Mouse (Mus musculus) retina, adult 2 months (tissue): Measurements from ENCODE around the gene Sf3b4.
"Not testable (repeated sequence)": the region's sequence is repeated elsewhere in the genome, so short reads cannot be mapped to it uniquely, and the experiment has no call there.

ENCODE experiments used
- DNase-seq: peaks from one replicate; pipeline ENCODE4 v3.0.0-alpha.2; 2012; ENCODE audit warnings: low read depth, low spot score

Sf3b4 gene

DNA sequence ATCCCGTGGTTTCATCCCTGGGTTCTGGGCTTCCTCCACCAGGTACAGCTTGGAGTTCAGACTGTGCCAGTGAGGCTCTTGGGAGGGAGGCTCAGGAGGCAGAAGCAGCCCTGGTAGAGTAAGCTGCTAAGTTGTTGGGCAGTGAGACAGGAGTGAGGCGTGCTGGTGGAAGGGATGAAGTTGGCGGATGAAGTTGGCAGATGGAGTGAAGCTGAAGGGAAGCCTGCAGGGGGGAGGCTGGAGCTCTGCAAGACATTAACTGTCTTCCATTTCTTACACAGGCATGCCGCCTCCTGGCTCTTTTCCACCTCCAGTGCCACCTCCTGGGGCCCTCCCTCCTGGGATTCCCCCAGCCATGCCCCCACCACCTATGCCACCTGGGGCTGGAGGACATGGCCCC lies 1.9 kb downstream of the Sf3b4 start:
- not testable (repeated sequence) for DNase-seq

DNA sequence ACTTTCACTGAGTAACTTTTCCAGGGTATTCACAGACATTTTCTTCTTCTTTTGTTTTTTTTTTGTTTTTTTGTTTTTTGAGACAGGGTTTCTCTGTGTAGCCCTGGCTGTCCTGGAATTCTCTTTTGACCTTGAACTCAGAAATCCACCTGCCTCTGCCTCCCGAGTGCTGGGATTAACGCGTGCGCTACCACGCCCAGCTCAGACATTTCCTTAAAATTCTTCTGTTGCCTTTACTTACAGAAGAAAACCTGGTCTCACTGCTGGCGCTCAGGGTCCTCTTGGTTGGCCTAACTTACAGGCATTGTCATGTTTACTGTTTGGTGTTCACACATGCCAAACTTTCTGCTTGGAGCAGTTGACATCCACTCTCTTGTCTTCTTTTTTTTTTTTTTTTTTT lies 3.1 kb downstream of the Sf3b4 start:
- DNase-seq: no peak

DNA sequence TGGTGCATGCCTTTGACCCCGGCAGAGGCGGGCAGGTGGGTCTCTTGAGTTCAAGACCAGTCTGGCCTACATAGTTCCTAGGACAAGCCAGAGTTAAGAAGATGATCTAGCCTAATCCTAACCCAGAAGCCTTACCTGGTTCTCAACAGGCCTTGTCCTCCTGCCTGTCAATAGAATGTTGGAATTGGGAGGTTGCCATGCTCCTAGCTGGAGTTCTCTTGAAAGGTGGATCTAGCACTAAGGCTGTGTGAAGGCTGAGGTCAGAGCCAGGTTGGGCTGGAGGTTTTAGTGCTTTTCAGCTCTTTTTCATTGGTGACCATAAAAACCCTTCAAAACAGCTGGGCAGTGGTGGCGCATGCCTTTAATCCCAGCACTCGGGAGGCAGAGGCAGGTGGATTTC lies 6.3 kb downstream of the Sf3b4 start:
- DNase-seq: no peak

DNA sequence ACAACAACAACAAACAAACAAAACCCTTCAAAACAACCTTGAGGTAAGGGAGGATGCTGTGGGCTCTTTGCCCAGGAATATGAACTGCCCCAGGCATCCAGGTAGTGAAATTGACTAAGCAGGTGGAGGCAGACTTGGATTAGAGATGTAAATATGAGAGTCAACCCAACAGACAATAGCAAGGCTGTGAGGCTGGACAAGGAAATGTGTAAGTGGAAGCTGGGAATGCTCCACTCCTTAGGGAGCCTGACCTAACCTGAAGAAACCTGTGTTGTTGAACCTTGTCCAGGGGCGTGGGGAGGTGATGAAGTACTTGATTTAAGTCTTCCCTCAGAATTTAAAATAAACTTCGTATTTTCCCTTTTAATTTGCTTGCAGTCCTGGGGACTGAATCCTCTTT lies 6.8 kb downstream of the Sf3b4 start:
- no peak for DNase-seq

DNA sequence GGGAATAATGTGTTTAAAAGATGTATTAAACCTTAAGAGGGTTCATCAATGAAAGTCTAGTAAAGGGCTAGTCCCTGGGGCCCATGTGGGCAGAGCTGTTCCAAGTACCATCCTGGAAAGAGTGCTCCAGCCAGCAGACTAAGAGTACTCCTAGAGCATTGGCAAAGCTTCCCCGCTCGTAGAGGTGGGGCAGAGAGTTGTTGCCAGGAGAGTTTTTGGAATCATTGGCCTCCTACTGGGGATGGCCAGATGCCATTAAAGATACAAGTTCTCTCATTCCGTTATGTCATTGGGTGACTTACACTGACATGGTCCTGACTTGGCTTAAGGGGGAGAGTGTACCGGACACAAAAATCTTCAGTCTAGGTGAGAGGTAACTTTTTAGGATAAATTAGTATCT lies 7.4 kb downstream of the Sf3b4 start:
- DNase-seq: no peak

DNA sequence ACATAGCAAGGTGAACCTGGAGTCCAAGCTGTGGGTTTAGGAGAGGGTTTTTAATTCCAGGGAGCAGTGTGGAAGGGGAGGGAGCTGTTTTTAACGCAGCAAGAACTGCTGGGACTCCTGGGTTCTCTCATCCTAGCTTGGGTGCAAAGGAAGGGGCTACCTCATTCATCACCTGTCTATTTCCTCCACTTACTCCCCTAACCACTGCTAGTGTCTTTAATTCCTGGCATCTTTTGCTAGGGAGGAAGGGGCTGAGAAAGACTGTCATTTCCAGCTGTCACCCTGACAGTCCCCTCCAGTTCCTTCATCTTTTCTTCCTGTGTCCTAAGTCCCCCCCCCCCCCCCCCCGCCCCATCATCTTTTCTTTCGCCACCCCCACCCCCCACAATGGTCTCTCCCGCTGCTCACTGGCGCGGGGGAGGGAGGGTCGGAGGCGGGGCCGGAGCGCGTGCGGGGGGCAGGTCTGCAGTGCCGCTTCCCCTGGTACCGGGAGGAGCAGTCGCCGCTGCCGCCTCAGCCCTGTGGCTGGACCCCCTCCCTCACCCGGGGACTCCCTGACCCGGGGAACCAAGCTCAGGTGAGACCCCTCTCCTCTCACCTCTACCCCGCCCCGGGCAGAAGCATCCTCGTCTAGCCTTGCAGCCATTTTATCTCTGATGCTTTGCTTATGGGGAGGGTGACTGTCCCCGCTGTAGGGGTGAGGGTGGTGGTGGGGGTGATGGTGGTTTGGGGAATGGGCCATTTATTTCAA lies 8.8 kb downstream of the Sf3b4 start, which contains the start of gene Sv2a:
Gene Sv2a (plus strand): TSS at position 425 of the 751 bp plus-strand sequence.
- peak; percentile 56 for DNase-seq

DNA sequence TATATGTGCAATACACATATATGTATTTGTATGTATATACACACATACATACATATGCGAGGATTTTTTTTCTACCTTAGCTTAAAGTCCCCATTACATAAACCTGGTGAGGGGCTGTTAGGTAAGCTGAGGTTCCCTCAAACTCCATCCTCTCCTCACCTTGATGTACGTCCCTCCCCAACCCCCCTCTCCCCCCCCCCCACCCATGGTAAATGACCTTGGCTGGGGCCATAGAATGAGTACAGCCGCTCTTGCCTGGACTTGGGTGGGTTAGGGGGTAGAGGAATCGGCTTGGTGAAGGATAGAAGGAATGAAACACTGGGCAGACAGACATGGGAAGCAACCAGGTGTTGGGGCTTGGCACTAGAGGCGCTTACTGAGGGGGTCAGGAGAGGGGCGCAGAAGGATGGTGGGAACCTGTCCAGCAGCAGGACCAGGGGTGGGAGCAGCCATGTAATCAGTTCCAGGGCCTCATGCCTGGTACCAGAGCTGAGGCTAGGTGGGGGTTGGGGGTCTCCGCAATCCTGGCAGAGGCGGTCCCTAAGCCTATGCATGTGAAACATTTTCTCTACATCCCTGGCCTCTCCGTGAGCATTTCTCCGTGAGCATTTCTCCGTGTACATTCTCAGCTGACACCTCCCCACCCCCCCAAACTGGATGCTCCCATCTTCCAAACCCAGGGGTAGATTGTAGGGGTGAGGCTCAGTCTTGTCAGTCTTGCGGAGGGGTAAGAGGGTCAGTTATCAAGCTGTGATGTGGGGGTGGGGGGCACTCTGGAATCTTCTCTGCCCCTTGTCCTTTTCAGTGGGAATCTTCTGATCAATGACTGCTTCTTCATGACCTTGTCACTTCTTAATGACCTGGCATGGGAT lies 9.6 kb downstream of the Sf3b4 start:
- DNase-seq: no peak

DNA sequence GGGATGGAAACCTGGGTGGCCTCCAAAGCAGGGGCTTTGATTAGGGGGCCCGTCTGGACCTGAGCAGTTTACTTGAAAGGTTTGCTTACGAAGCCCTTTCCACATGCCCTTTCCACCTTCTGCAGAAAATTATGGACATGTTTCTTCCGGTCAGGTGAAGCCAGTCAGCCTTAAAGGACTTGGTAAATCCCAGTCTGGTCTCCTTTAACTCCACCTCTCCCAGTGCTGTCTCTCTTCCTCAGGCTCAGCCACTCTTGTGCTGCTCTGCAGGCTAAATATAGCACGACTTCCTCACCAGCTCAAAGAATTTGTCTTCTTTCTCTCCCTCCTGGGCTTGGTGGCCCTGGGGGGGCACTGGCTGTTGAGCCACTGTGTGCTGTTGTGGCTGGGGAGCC lies 10.2 kb downstream of the Sf3b4 start:
- DNase-seq: no peak

DNA sequence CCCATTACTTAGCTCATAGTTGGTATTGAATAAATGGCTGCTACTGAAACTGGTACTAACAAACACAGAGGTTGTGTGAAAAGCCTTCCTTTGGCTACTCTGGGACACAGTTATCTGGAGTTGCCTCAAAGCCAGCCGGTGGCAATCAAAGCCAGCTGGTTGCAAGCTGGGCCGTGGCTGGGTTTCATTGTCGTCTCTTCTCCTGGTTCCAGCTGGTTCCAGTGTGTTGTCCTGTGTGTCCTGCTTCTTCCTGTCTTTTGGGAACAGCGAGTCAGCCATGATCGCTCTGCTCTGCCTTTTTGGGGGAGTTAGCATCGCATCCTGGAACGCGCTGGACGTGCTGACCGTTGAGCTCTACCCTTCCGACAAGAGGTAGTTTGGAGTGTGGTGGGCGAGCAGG lies 20.8 kb downstream of the Sf3b4 start:
- DNase-seq: no peak

DNA sequence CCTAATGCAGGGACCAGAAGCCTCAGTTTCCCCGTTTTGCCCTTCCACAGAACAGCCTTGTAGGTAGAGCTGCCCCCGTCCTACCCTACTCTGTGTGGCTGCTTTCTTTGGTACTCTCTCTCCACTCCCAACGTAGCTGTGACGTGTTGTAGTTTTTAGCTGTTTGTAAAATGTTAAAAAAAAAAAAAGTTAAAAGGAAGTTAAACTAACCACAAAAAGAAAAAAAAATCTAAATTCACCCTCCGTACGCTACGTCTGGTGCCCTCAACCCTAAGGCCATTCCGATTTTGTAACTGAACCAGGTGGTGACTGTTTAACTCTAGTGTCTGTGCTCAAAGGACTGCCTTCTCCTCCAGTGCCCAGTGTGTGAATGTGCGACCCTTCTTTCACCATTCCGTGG lies 22.8 kb downstream of the Sf3b4 start:
- no peak for DNase-seq

DNA sequence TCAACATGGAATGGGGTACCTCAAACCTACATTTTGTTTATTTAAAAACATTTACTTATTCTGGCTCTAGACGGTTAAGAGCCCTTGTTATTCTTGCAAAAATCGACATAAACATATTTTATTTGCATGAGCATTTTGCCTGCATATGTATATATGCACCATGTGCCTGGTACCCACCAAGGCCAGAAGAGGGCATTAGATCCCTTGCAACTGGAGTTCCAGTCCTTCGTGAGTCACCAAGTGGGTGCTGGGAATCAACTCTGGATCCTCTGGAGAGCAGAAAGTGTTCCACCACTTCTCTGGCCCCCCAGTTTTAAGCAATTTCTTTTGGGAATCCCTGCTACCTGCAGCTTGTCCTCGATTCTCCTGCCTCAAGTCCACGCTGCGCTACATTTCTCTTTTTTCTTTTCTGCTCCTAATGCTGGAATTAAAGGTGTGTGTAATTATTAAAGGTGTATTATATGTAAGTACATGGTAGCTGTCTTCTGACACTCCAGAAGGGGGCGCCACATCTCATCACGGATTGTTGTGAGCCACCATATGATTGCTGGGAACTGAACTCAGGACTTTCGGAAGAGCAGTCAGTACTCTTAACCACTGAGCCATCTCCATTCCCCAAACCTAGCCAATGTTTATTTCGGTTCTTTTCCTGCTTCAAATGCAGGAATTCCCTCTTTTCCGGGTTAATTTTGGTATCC lies 23.6 kb downstream of the Sf3b4 start:
- no peak for DNase-seq

DNA sequence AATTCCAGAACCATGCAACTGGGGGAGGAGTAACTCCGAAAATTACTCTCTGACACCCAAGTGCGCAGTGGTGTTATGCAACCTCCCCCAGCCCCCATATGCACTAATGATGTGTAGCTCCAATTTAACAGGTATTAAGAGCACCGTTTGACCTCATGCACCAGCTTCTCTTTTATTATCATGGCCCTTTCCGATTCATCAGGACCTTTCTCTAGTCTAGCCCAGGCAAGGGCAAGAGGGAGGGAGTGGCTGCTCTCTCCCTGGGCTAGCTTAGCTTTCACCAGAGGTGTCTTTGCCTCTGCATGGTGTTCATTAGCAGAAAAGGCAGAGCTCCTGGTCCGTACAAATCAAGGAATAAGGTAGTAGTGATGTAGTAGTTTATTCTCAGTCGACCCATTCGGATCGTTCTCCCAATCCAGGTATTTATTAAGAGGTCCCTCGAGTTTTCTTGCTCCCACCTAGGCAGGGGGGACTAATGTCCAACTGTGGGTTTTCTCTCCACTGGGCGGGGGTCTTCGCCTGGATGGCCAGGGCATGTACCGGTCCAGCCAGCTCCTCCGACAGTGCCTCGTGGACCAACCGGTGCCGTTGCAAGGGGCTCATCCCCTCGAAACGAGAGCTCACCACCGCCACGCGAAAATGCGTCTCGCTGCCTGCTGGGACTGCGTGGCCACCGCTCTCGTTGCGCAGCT lies 24.5 kb downstream of the Sf3b4 start:
- DNase-seq: no peak

DNA sequence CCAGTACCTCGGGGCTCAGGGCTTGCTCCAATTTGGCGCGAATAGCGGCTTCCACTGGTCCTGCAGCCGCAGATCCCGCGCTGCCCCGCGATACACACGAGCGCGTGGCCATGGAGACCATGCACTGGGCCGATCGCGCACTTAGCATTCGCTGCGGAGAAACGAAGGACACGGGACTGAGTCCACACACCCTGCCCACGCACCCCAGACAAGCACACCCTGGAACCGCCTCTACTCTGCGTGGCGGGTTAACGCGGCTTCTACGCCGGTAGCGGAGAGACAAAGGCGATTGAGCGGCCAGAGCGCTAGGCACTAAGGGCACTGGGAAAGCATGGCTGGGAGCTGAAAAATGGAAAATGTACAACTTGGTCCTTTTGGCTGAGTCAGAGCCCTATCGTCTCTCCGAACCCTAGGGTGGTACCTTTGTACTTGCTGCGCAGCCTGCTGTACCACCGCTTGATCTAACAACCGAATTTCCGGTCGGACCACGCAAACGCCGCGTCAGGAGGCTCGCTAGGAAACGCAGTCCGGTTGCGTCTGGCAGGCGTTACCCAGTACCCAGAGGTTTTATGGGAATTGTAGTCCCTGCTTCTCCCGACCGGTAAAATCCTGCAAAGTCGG lies 25.1 kb downstream of the Sf3b4 start:
- DNase-seq: no peak

DNA sequence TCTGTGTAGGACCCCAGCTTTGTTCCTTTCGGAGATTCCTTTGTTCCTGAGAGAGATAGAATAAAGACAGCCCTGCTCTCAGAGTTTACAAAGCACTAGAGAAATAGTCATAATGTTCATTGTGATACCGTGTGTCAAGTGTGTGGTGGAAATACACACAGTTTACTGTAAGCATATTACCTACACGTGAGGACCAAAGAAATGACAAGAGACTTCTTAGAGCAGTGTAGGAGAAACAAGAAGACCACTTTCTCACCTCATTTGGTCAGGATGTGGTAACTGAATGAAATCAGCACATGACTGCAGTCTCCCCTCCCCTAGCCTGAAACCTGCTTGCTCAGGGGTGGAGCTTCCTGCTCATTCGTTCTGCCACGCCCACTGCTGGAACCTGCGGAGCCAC lies 26.0 kb downstream of the Sf3b4 start:
- DNase-seq: no peak

DNA sequence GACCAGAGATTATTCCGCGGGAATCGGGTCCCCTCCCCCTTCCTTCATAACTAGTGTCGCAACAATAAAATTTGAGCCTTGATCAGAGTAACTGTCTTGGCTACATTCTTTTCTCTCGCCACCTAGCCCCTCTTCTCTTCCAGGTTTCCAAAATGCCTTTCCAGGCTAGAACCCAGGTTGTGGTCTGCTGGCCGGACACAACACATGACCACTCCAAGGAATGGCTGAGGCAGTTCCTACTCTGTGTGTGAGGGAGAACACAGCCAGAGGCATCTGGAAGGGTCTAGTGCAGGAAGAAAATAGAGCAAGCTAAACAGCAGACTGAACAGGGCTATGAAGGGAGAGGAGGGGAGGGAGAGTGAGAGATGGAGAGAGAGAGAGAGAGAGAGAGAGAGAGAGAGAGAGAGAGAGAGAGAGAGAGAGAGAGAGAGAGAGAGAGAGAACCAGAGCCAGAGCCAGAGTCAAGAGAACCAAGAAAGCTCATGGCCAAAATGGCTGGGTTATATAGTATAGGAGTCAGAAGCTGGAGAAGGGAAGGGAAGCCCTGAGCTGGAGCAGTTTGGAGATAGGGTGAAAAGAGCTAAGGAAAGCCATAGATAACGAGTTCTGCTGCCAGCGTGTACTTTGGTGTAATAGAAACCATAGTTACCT lies 26.6 kb downstream of the Sf3b4 start:
- DNase-seq: not testable (repeated sequence)

DNA sequence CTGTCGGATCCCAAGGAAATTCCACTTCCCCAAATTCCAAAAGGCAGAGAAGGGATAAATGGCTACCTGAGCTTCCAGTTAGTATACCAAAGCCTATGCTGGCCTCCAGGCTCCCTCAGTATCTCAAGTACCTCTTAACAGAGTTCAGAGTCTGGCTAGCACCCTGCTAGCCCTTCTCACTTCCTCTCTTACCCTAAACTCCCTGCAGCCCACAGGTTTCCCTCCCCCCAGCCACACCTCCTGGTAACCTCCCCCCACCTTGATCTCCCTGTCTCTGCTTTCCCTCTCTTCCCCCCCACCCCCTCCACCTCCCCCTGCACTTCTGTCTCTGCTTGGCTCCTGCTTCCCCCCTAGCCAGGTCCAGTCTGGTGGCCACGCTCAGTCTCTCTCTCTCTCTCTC lies 27.6 kb downstream of the Sf3b4 start:
- no peak for DNase-seq

DNA sequence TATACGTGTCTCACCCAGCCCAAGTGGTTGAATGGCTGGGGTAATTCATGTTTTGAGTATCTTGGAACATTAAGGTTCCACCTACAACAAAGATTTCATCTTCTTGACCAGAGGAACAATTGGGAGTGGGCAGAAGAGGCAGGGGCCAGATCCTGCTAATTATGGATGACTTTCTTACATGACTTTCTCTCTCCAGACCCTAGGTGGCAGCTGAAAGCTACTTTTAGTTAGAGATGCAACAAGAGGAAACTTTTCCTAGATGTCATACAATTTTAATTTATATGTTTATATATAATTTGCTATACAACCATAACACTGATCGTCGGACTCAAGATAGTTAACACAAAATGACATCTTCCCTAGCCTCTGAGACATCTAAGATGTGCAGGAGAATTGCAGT lies 35.7 kb downstream of the Sf3b4 start:
- DNase-seq: no peak

DNA sequence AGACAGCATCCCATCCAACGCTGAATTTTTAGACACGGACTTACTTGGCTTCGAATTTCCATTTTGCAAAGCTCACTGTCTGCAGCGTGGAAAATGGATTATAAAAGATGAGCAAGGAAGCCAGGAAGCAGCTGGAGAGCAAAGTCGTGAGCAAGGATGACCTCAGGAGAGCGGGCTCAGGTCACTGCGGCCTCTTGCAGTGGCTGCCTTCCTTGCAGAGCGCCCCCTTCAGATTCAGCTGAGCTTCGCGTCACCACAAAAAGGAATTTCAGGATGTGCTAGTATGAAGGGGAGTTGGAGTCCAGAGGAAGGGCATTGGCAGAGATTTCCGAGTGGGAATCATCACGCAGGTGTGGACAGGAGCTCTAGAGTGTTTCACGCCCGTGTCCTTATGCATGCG lies 37.1 kb downstream of the Sf3b4 start:
- no peak for DNase-seq

DNA sequence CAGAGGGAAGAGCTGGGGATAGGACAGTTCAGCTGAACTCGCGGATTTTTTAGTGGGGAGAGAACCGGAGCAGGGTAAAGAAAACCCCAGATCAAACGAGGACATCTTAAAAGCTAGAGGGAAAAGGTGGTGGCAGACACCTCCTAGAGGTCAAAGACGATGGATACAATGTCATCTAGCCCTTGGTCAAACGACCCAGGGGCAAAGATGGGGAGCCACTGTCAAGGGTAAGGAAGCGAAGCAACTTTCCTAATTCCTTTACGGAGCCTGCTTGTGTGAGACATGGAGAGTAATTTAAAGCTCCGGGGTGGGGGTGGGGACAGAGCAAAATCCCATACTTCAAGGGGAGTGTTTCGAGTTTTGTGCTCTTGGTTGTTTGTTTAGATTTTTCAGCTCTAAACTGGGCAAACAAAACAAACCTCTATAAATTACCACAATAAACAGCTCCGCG lies 47.1 kb downstream of the Sf3b4 start:
- no peak for DNase-seq

DNA sequence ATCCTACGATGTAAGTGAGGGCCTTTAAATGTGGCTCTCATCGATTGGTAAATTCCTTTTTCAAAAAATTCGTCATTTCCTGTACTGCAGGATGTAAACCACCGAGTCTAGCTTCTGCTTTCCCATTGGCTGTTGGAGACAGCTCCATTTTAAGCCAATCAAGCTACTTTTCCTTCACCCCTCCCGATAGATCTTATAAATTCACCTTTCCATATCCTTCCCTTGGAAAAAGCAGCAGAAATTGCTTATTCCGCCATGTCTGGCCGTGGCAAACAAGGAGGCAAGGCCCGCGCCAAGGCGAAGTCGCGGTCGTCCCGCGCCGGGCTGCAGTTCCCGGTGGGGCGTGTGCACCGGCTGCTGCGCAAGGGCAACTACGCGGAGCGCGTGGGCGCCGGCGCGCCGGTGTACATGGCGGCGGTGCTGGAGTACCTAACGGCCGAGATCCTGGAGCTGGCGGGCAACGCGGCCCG lies 47.6 kb downstream of the Sf3b4 start, which contains the start of the genes Bola1 and Hist2h2ab:
Gene Bola1 (minus strand): TSS at position 49 of the 470 bp plus-strand sequence.
Gene Hist2h2ab (plus strand): TSS at position 205 of the 470 bp plus-strand sequence.
- no peak for DNase-seq
